Mouse (Mus musculus) liver, embryonic 14.5 days (tissue): ENCODE data around the gene Ubr4. TPM values are rescaled to one million over a fixed set of nuclear protein-coding genes. Genes with fewer than 3 reads are reported as not detected.

ENCODE experiments used
- ATAC-seq: fragments of 200-750 bp; cut with Nextera tagmentation; 2 replicates; pipeline ENCODE4 v1.8.0; 2017; ENCODE audit warnings: moderate number of reproducible peaks, mild to moderate bottlenecking, moderate library complexity; ENCODE audit not compliant: insufficient read depth
- DNase-seq, 3 experiments: peaks; one replicate each; pipeline ENCODE4 v3.0.0-alpha.2; 2012 to 2013; ENCODE audit warnings: low read depth in 3 of 3, low spot score in 3 of 3
- H3K27ac ChIP-seq: fragments of 300-500 bp; sonication (generic); 2 replicates; pipeline ENCODE4 v1.5.1; 2014; ENCODE audit warnings: moderate library complexity, mild to moderate bottlenecking, control low read depth, inconsistent platforms
- H3K27me3 ChIP-seq: fragments of 300-500 bp; sonication (generic); 2 replicates; pipeline ENCODE4 v1.6.1; 2014; ENCODE audit warnings: mild to moderate bottlenecking, low read length, moderate library complexity; ENCODE audit not compliant: control insufficient read depth, insufficient read depth
- H3K36me3 ChIP-seq: fragments of 300-500 bp; sonication (generic); replicated peaks from 2 replicates; pipeline ENCODE4 v1.6.1; 2014; ENCODE audit warnings: low read depth; ENCODE audit not compliant: control insufficient read depth, insufficient read depth
- H3K4me1 ChIP-seq, 2 experiments: fragments of 200-500 bp in 1 of 2; fragments of 300-500 bp in 1 of 2; sonication (generic) in 1 of 2; replicated peaks; 2 replicates each; pipeline ENCODE4 v1.6.1; 2012 to 2014; ENCODE audit warnings: antibody characterized with exemption in 1 of 2, inconsistent platforms in 1 of 2, low read length in 1 of 2; ENCODE audit not compliant: control insufficient read depth in 2 of 2, insufficient read depth in 2 of 2
- H3K4me2 ChIP-seq: fragments of 300-500 bp; sonication (generic); 2 replicates; pipeline ENCODE4 v1.6.1; 2014; ENCODE audit warnings: low read depth, mild to moderate bottlenecking, control low read depth, moderate library complexity
- H3K4me3 ChIP-seq, 2 experiments: fragments of 200-500 bp in 1 of 2; fragments of 300-500 bp in 1 of 2; sonication (generic) in 1 of 2; 2 replicates each; pipeline ENCODE4 v1.5.1; 2012 to 2014; ENCODE audit warnings: low read depth in 2 of 2, low read length in 2 of 2, mild to moderate bottlenecking in 2 of 2, control low read depth in 1 of 2, inconsistent platforms in 1 of 2, moderate library complexity in 1 of 2; ENCODE audit not compliant: insufficient read depth in 1 of 2
- H3K9ac ChIP-seq: fragments of 300-500 bp; sonication (generic); replicated peaks from 2 replicates; pipeline ENCODE4 v1.6.1; 2014; ENCODE audit warnings: mild to moderate bottlenecking, control low read depth, moderate library complexity
- H3K9me3 ChIP-seq: fragments of 300-500 bp; sonication (generic); 2 replicates; pipeline ENCODE4 v1.6.1; 2016; ENCODE audit warnings: low read length, mixed read lengths; ENCODE audit not compliant: control insufficient read depth
- CTCF ChIP-seq: IDR thresholded peaks from 2 replicates; pipeline ENCODE4 v1.5.1; 2016; ENCODE audit warnings: antibody characterized with exemption, low read depth, control low read depth
- EP300 ChIP-seq: IDR thresholded peaks from 2 replicates; pipeline ENCODE4 v1.6.1; 2016; ENCODE audit warnings: antibody characterized with exemption, low read depth
- WGBS: fragments of 180-500 bp; shearing (Covaris S2); extraction: QIAGEN DNeasy Blood & Tissue Kit; methylation state at CpG from one replicate; pipeline ENCODE4 v1.1.7; 2014; ENCODE audit not compliant: insufficient replicate concordance; 5-methylcytosine and 5-hydroxymethylcytosine counted together
- polyA plus RNA-seq, 2 experiments: library from polyadenylated mRNA; depleted of rRNA in 1 of 2; stranded (reverse) in 1 of 2; unstranded in 1 of 2; fragments of >200 nt; fragmentation: Nextera tagmentation in 1 of 2; extraction: Ambion mirVana in 1 of 2; gene quantifications; 2 replicates each; pipeline versions ENCODE4 v1.2.1 to v1.2.3; 2012 to 2014

The Ubr4 gene
- polyA plus RNA-seq, 2 experiments, result 34.0 to 55.5 TPM

- DNase-seq (no peak), ATAC-seq (peak; percentile 53)
- no peaks in the 10 kb centered on the region for H3K27me3 ChIP-seq
- no peaks in the 10 kb centered on the region for H3K9me3 ChIP-seq
- peaks cover 44% of the 10 kb centered on the region for H3K36me3 ChIP-seq
- H3K4me1 ChIP-seq, result peaks cover 6 to 19% of the 10 kb centered on the region in 2 experiments; a peak in 3 of 4 replicates
- no peak for TF ChIP-seq CTCF
- TF ChIP-seq EP300, result no peak
- H3K4me3 ChIP-seq, result peak overlapping the region; percentile 89 to 92
- H3K4me2 ChIP-seq, result peak overlapping the region; percentile 83
- WGBS, result under 1% methylated on average over 7 of the region's 7 CpGs
- H3K9ac ChIP-seq, result peak overlapping the region; percentile 79
- peak overlapping the region; percentile 61 for H3K27ac ChIP-seq
These were observed 423 bp downstream of the Ubr4 start for GRCm38 (mm10) chr4:139352832-139353231.

- H3K4me3 ChIP-seq, result no peak overlapping the region
- H3K36me3 ChIP-seq, result peaks cover 58% of the 10 kb centered on the region
- H3K27me3 ChIP-seq, result no peaks in the 10 kb centered on the region
- H3K4me2 ChIP-seq, result no peak overlapping the region
- 72% methylated on average over 3 of the region's 3 CpGs for WGBS
- no peak for DNase-seq
- ATAC-seq, result no peak
- H3K4me1 ChIP-seq, result peaks cover 22 to 33% of the 10 kb centered on the region in 2 experiments
- no peak overlapping the region for H3K27ac ChIP-seq
- no peaks in the 10 kb centered on the region for H3K9me3 ChIP-seq
- TF ChIP-seq CTCF (0 out of 2 replicates have a peak, but pooled peaks have one; percentile 1), EP300 (no peak)
- no peak overlapping the region for H3K9ac ChIP-seq
These were observed 4.8 kb downstream of the Ubr4 start for GRCm38 (mm10) chr4:139357211-139357610.

GRCm38 (mm10) chr4:139360761-139361548 lies 8.5 kb downstream of the Ubr4 start:
- 42% methylated on average over 11 of the region's 11 CpGs for WGBS
- Histone ChIP-seq H3K4me2 (peak overlapping the region; percentile 70), H3K4me3 (peak overlapping the region; percentile 30 to 39), H3K4me1 (peaks cover 19 to 28% of the 10 kb centered on the region in 2 experiments), H3K36me3 (peaks cover 77% of the 10 kb centered on the region), H3K9ac (peak overlapping the region; percentile 61), H3K27ac (peak overlapping the region; percentile 93), H3K27me3 (no peaks in the 10 kb centered on the region), H3K9me3 (no peaks in the 10 kb centered on the region)
- ATAC-seq (peak; percentile 95), DNase-seq (peak; percentile 49 to 62 (median 58))
- TF ChIP-seq CTCF (no peak), EP300 (peak; percentile 73; the same call in 1 of the 2 replicates)

GRCm38 (mm10) chr4:139367336-139367735 lies 14.9 kb downstream of the Ubr4 start:
- no peak overlapping the region for H3K4me3 ChIP-seq
- H3K36me3 ChIP-seq, result peaks cover 76% of the 10 kb centered on the region
- no peak overlapping the region for H3K4me2 ChIP-seq
- no peaks in the 10 kb centered on the region for H3K27me3 ChIP-seq
- DNase-seq (no peak), ATAC-seq (no peak)
- 81% methylated on average over 3 of the region's 3 CpGs for WGBS
- H3K9me3 ChIP-seq, result no peaks in the 10 kb centered on the region
- TF ChIP-seq CTCF (no peak), EP300 (no peak)
- no peak overlapping the region for H3K27ac ChIP-seq
- H3K4me1 ChIP-seq, result no peaks in the 10 kb centered on the region
- H3K9ac ChIP-seq, result no peak overlapping the region

- no peak for DNase-seq
- no peaks in the 10 kb centered on the region for H3K9me3 ChIP-seq
- TF ChIP-seq EP300, result no peak
- TF ChIP-seq CTCF, result no peak
- no peak overlapping the region for H3K4me2 ChIP-seq
- no peaks in the 10 kb centered on the region for H3K4me1 ChIP-seq
- no peak for ATAC-seq
- H3K27me3 ChIP-seq, result no peaks in the 10 kb centered on the region
- H3K9ac ChIP-seq, result no peak overlapping the region
- H3K27ac ChIP-seq, result no peak overlapping the region
- peaks cover 78% of the 10 kb centered on the region for H3K36me3 ChIP-seq
- WGBS, result 86% methylated on average over 5 of the region's 5 CpGs
- H3K4me3 ChIP-seq, result no peak overlapping the region
These were observed 15.6 kb downstream of the Ubr4 start for GRCm38 (mm10) chr4:139368038-139368437.
